Mouse (Mus musculus): ENCODE results near the gene Abcb9. TPM values are rescaled to one million over a fixed set of nuclear protein-coding genes. Genes with fewer than 3 reads are reported as not detected.

Abcb9 gene
- polyA plus RNA-seq, 1 experiment from 2014 or later = 3.8 TPM

- peak within 1 kb of the TSS; percentile 80 for H3K9ac ChIP-seq
- peak within 1 kb of the TSS; percentile 89 for H3K27ac ChIP-seq
- H3K9me3 ChIP-seq (replicated peaks) = no peaks in the 10 kb centered on the region
- ATAC-seq (ENCODE audit: low FRiP score) = peak; percentile 96
- H3K4me2 ChIP-seq (replicated peaks) = peak within 1 kb of the TSS; percentile 91
- peak within 1 kb of the TSS; percentile 83 for H3K4me3 ChIP-seq
- H3K4me1 ChIP-seq = peaks cover 31% of the 10 kb centered on the region
- under 1% methylated on average over 66 of the region's 66 CpGs for WGBS
- no peaks in the 10 kb centered on the region for H3K27me3 ChIP-seq
- H3K36me3 ChIP-seq = peaks cover 6% of the 10 kb centered on the region; the same call in 1 of the 2 replicates
These were observed 16.3 kb upstream of the Abcb9 start, which contains the start of gene Ogfod2 for GRCm38 (mm10) chr5:124111742-124112497. Gene Ogfod2, plus strand, starts transcription at chr5:124112297.

- Histone ChIP-seq H3K4me1 (peaks cover 26% of the 10 kb centered on the region), H3K9me3 (replicated peaks) (no peaks in the 10 kb centered on the region), H3K27me3 (no peaks in the 10 kb centered on the region), H3K4me3 (peak overlapping the region; percentile 83), H3K27ac (peak overlapping the region; percentile 89), H3K9ac (peak overlapping the region; percentile 63), H3K4me2 (replicated peaks) (peak overlapping the region; percentile 91), H3K36me3 (peaks cover 6% of the 10 kb centered on the region; the same call in 1 of the 2 replicates)
- peak; percentile 9; the same call in 1 of the 2 replicates for ATAC-seq (ENCODE audit: low FRiP score)
- WGBS = 27% methylated on average over 17 of the region's 17 CpGs
These were observed 15.6 kb upstream of the Abcb9 start for GRCm38 (mm10) chr5:124111077-124111741.

GRCm38 (mm10) chr5:124103552-124103951 lies 8.0 kb upstream of the Abcb9 start:
- Histone ChIP-seq H3K4me3 (no peak overlapping the region), H3K36me3 (no peaks in the 10 kb centered on the region), H3K9ac (no peak overlapping the region), H3K4me1 (no peaks in the 10 kb centered on the region), H3K4me2 (replicated peaks) (no peak overlapping the region), H3K27me3 (no peaks in the 10 kb centered on the region), H3K27ac (no peak overlapping the region), H3K9me3 (replicated peaks) (no peaks in the 10 kb centered on the region)
- ATAC-seq (ENCODE audit: low FRiP score) = no peak
- WGBS = 96% methylated on average over 9 of the region's 9 CpGs

- Histone ChIP-seq H3K4me1 (no peaks in the 10 kb centered on the region), H3K4me2 (replicated peaks) (no peak overlapping the region), H3K4me3 (no peak overlapping the region), H3K9ac (no peak overlapping the region), H3K27me3 (no peaks in the 10 kb centered on the region), H3K27ac (no peak overlapping the region), H3K36me3 (no peaks in the 10 kb centered on the region), H3K9me3 (replicated peaks) (no peaks in the 10 kb centered on the region)
- no peak for ATAC-seq (ENCODE audit: low FRiP score)
- 88% methylated on average over 3 of the region's 3 CpGs for WGBS
These were observed 7.4 kb upstream of the Abcb9 start for GRCm38 (mm10) chr5:124103020-124103419.

GRCm38 (mm10) chr5:124102326-124102725 lies 6.7 kb upstream of the Abcb9 start:
- H3K4me1 ChIP-seq = no peaks in the 10 kb centered on the region
- no peak overlapping the region for H3K9ac ChIP-seq
- 84% methylated on average over 6 of the region's 6 CpGs for WGBS
- H3K4me2 ChIP-seq (replicated peaks) = no peak overlapping the region
- H3K36me3 ChIP-seq = no peaks in the 10 kb centered on the region
- no peak overlapping the region for H3K4me3 ChIP-seq
- no peak for ATAC-seq (ENCODE audit: low FRiP score)
- H3K27me3 ChIP-seq = no peaks in the 10 kb centered on the region
- no peaks in the 10 kb centered on the region for H3K9me3 ChIP-seq (replicated peaks)
- no peak overlapping the region for H3K27ac ChIP-seq

GRCm38 (mm10) chr5:124100128-124101044 lies 4.8 kb upstream of the Abcb9 start:
- Histone ChIP-seq H3K36me3 (no peaks in the 10 kb centered on the region), H3K4me2 (replicated peaks) (no peak overlapping the region), H3K4me3 (no peak overlapping the region), H3K4me1 (peaks cover 5% of the 10 kb centered on the region; the same call in 1 of the 2 replicates), H3K27ac (no peak overlapping the region), H3K9ac (no peak overlapping the region), H3K27me3 (peaks cover 6% of the 10 kb centered on the region; the same call in 1 of the 2 replicates), H3K9me3 (replicated peaks) (no peaks in the 10 kb centered on the region)
- ATAC-seq (ENCODE audit: low FRiP score) = no peak
- WGBS = 88% methylated on average over 11 of the region's 11 CpGs

GRCm38 (mm10) chr5:124098923-124099322 lies 3.3 kb upstream of the Abcb9 start:
- H3K9ac ChIP-seq = no peak overlapping the region
- peaks cover 20% of the 10 kb centered on the region for H3K27me3 ChIP-seq
- peaks cover 8% of the 10 kb centered on the region; the same call in 1 of the 2 replicates for H3K4me1 ChIP-seq
- no peak for ATAC-seq (ENCODE audit: low FRiP score)
- no peak overlapping the region for H3K4me3 ChIP-seq
- 82% methylated on average over 2 of the region's 2 CpGs for WGBS
- H3K4me2 ChIP-seq (replicated peaks) = no peak overlapping the region
- no peaks in the 10 kb centered on the region for H3K9me3 ChIP-seq (replicated peaks)
- no peaks in the 10 kb centered on the region for H3K36me3 ChIP-seq
- H3K27ac ChIP-seq = no peak overlapping the region

- H3K9ac ChIP-seq = peak overlapping the region; percentile 55
- ATAC-seq (ENCODE audit: low FRiP score) = peak; percentile 74
- peak overlapping the region; percentile 37 for H3K4me3 ChIP-seq
- peaks cover 25% of the 10 kb centered on the region for H3K27me3 ChIP-seq
- no peaks in the 10 kb centered on the region for H3K36me3 ChIP-seq
- H3K4me2 ChIP-seq (replicated peaks) = peak overlapping the region; percentile 69
- WGBS = 6% methylated on average over 19 of the region's 19 CpGs
- H3K4me1 ChIP-seq = peaks cover 8% of the 10 kb centered on the region; the same call in 1 of the 2 replicates
- no peak overlapping the region for H3K27ac ChIP-seq
- no peaks in the 10 kb centered on the region for H3K9me3 ChIP-seq (replicated peaks)
These were observed 469 bp downstream of the Abcb9 start for GRCm38 (mm10) chr5:124095077-124095581.

- Histone ChIP-seq H3K27me3 (peaks cover 25% of the 10 kb centered on the region), H3K9me3 (replicated peaks) (no peaks in the 10 kb centered on the region), H3K36me3 (no peaks in the 10 kb centered on the region), H3K9ac (no peak overlapping the region), H3K27ac (no peak overlapping the region), H3K4me3 (no peak overlapping the region), H3K4me1 (peaks cover 8% of the 10 kb centered on the region; the same call in 1 of the 2 replicates), H3K4me2 (replicated peaks) (no peak overlapping the region)
- 88% methylated on average over 12 of the region's 12 CpGs for WGBS
- no peak for ATAC-seq (ENCODE audit: low FRiP score)
These were observed 1.6 kb downstream of the Abcb9 start for GRCm38 (mm10) chr5:124093852-124094604.

- WGBS = 81% methylated on average over 11 of the region's 11 CpGs
- Histone ChIP-seq H3K4me1 (peaks cover 8% of the 10 kb centered on the region; the same call in 1 of the 2 replicates), H3K4me3 (no peak overlapping the region), H3K9ac (no peak overlapping the region), H3K36me3 (no peaks in the 10 kb centered on the region), H3K27ac (no peak overlapping the region), H3K4me2 (replicated peaks) (no peak overlapping the region), H3K27me3 (peaks cover 25% of the 10 kb centered on the region), H3K9me3 (replicated peaks) (no peaks in the 10 kb centered on the region)
- no peak for ATAC-seq (ENCODE audit: low FRiP score)
These were observed 2.3 kb downstream of the Abcb9 start for GRCm38 (mm10) chr5:124093120-124093794.

GRCm38 (mm10) chr5:124091951-124092406 lies 3.6 kb downstream of the Abcb9 start:
- no peaks in the 10 kb centered on the region for H3K36me3 ChIP-seq
- no peaks in the 10 kb centered on the region for H3K9me3 ChIP-seq (replicated peaks)
- no peak overlapping the region for H3K4me3 ChIP-seq
- H3K4me2 ChIP-seq (replicated peaks) = no peak overlapping the region
- ATAC-seq (ENCODE audit: low FRiP score) = no peak
- H3K27me3 ChIP-seq = peaks cover 25% of the 10 kb centered on the region
- no peak overlapping the region for H3K27ac ChIP-seq
- H3K4me1 ChIP-seq = peaks cover 8% of the 10 kb centered on the region; the same call in 1 of the 2 replicates
- no peak overlapping the region for H3K9ac ChIP-seq
- WGBS = 66% methylated on average over 9 of the region's 9 CpGs

All from hindbrain, embryonic 12.5 days (tissue).